Mouse (Mus musculus) ZHBTc4 (cell line): Measurements from ENCODE around the gene Olfr943.

Experiments
- DNase-seq: peaks from one replicate; pipeline ENCODE4 v3.0.0-alpha.2; 2011; ENCODE audit warnings: low read depth, low spot score

The Olfr943 gene

GRCm38 (mm10) chr9:39166004-39166403 is at the start of gene Olfr943:
TSS of gene Olfr943 (plus strand) at chr9:39166304.
- DNase-seq: no peak

GRCm38 (mm10) chr9:39127326-39127725 is 38.8 kb upstream of the Olfr943 start:
- DNase-seq: peak; percentile 44

- no peak for DNase-seq
These were observed 38.3 kb upstream of the Olfr943 start, which contains the start of gene Olfr27 for GRCm38 (mm10) chr9:39127831-39128230. TSS of gene Olfr27 (plus strand) at chr9:39128131.

GRCm38 (mm10) chr9:39152401-39152800 is 13.7 kb upstream of the Olfr943 start:
- DNase-seq: peak; percentile 48

- DNase-seq: no peak
These were observed 35.5 kb downstream of the Olfr943 start, which contains the start of gene Olfr944 for GRCm38 (mm10) chr9:39201620-39202019. TSS of gene Olfr944 (plus strand) at chr9:39201920.
